In the genomic region with DNA sequence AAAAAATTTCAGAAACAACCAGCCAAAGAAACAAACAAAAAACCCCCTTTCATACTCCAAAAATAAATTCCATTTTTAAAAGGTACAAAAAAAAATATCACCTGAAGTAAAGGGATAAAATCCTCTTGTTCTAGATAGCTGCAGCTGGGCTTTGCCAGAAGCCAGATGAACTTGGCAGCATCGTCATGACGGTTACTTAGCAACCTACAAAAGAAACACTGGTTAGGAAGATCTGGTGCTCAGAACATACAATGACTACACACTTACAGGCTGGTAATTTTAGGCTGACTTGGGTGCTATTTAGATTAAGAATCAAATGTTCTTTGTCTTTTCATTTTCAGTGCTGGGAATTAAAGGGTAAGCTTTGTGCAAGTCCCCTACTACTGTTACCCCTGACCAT, we compare ENCODE assay signal across 9 mouse cellular contexts.
A peak's percentile ranks its signal among the peaks of the same experiment; 100 is the strongest.
DNase-seq lines count a peak whose midpoint lies in the region; ATAC-seq and TF ChIP-seq lines count a peak whose summit lies in the region.
"Had no signal": no experiment of that assay in that cellular context is flagged by ENCODE, and none has a peak within 500 bp of the region (broad histone marks: within the 10 kb centered on the region; RNA-seq: fewer than 3 reads in every experiment).

No protein-coding gene starts in this region.

- DNase-seq in forebrain, embryonic 10.5 days (ENCODE audit: extremely low spot score, low spot score): no peak
- peak; percentile 38 for DNase-seq in lung, embryonic 14.5 days
- no peak for DNase-seq in lung, postnatal 14 days
- peak; percentile 28 to 36 for DNase-seq in heart, postnatal 14 days
- DNase-seq in right cerebral cortex, postnatal 25 days: peak; percentile 31
- no peak for DNase-seq in cerebellum, adult 2 months
- no peak for DNase-seq in testis, postnatal 14 days (ENCODE audit: low spot score)

- peaks cover 23% of the 10 kb centered on the region for H3K36me3 ChIP-seq in forebrain, embryonic 13.5 days (ENCODE audit: poor library complexity, severe bottlenecking)
- H3K36me3 ChIP-seq in forebrain, embryonic 10.5 days (replicated peaks): peaks cover 16% of the 10 kb centered on the region
- H3K36me3 ChIP-seq in lung, embryonic 14.5 days (ENCODE audit: insufficient read depth): peaks cover 27% of the 10 kb centered on the region; the same call in 1 of the 2 replicates

- no peak for TF ChIP-seq CTCF in lung, embryonic 14.5 days (IDR thresholded peaks at IDR 0.05; ENCODE audit: low read depth)
- no peak for TF ChIP-seq CTCF in cerebellum, adult 2 months (IDR thresholded peaks at IDR 0.05; ENCODE audit: borderline replicate concordance, insufficient read depth, low read depth, low read length)

- WGBS in forebrain, embryonic 13.5 days: 44% methylated on average over 2 of the region's 2 CpGs
- WGBS in forebrain, embryonic 10.5 days: 82% methylated on average over 2 of the region's 2 CpGs
- WGBS in lung, embryonic 14.5 days: 73% methylated on average over 2 of the region's 2 CpGs
- WGBS in cerebellum, adult 2 months: 44% methylated on average over 2 of the region's 2 CpGs

- H3K4me1 ChIP-seq in forebrain, embryonic 13.5 days: peaks cover 8% of the 10 kb centered on the region
- 0 out of 2 replicates have a peak, but pooled peaks cover 3% of the 10 kb centered on the region for H3K4me1 ChIP-seq in forebrain, embryonic 10.5 days
- no peaks in the 10 kb centered on the region for H3K4me1 ChIP-seq in lung, embryonic 14.5 days (ENCODE audit: insufficient read depth)
- peaks cover 3% of the 10 kb centered on the region; the same call in 1 of the 2 replicates for H3K4me1 ChIP-seq in cerebellum, adult 2 months (ENCODE audit: control insufficient read depth, insufficient read depth, low read length)

- no peak overlapping the region for H3K4me2 ChIP-seq in forebrain, embryonic 13.5 days
- no peak overlapping the region for H3K4me2 ChIP-seq in lung, embryonic 14.5 days
- H3K4me2 ChIP-seq: hindbrain, embryonic 15.5 days had no signal

- H3K4me3 ChIP-seq in forebrain, embryonic 13.5 days: no peak overlapping the region
- H3K4me3 ChIP-seq in forebrain, embryonic 10.5 days: no peak overlapping the region
- H3K4me3 ChIP-seq in lung, embryonic 14.5 days (ENCODE audit: low read depth, low read length): no peak overlapping the region
- H3K4me3 ChIP-seq in cerebellum, adult 2 months (replicated peaks; ENCODE audit: insufficient read depth, low read depth, low read length): no peak overlapping the region
- H3K4me3 ChIP-seq: hindbrain, embryonic 15.5 days had no signal

- H3K27me3 ChIP-seq in forebrain, embryonic 13.5 days: no peaks in the 10 kb centered on the region
- no peaks in the 10 kb centered on the region for H3K27me3 ChIP-seq in forebrain, embryonic 10.5 days (ENCODE audit: poor library complexity, severe bottlenecking)
- H3K27me3 ChIP-seq in lung, embryonic 14.5 days (ENCODE audit: insufficient read depth, low read length): no peaks in the 10 kb centered on the region
- H3K27me3 ChIP-seq in cerebellum, adult 2 months (ENCODE audit: control insufficient read depth, insufficient read depth, low read length): no peaks in the 10 kb centered on the region
- H3K27me3 ChIP-seq: hindbrain, embryonic 15.5 days had no signal

- no peak for TF ChIP-seq POLR2A in cerebellum, adult 2 months (IDR thresholded peaks at IDR 0.05; ENCODE audit: borderline replicate concordance, insufficient read depth, low read length)

- H3K9ac ChIP-seq in forebrain, embryonic 13.5 days: no peak overlapping the region
- H3K9ac ChIP-seq in lung, embryonic 14.5 days: no peak overlapping the region
- H3K9ac ChIP-seq: hindbrain, embryonic 15.5 days had no signal

- H3K9me3 ChIP-seq in forebrain, embryonic 13.5 days (replicated peaks): no peaks in the 10 kb centered on the region
- H3K9me3 ChIP-seq in forebrain, embryonic 10.5 days: no peaks in the 10 kb centered on the region
- no peaks in the 10 kb centered on the region for H3K9me3 ChIP-seq in lung, embryonic 14.5 days (ENCODE audit: low read depth, low read length)
- H3K9me3 ChIP-seq: hindbrain, embryonic 15.5 days had no signal

- H3K27ac ChIP-seq in forebrain, embryonic 13.5 days: peak overlapping the region; percentile 40; the same call in 1 of the 2 replicates
- H3K27ac ChIP-seq in forebrain, embryonic 10.5 days: no peak overlapping the region
- H3K27ac ChIP-seq in lung, embryonic 14.5 days (ENCODE audit: low read depth): no peak overlapping the region
- no peak overlapping the region for H3K27ac ChIP-seq in cerebellum, adult 2 months (ENCODE audit: insufficient read depth, low read length)
- H3K27ac ChIP-seq: hindbrain, embryonic 15.5 days had no signal

- ATAC-seq in forebrain, embryonic 13.5 days: peak; percentile 67; the same call in 1 of the 2 replicates
- no peak for ATAC-seq in lung, embryonic 14.5 days (ENCODE audit: insufficient read depth)

- intact Hi-C loops in heart, postnatal 14 days (cut with DNase I): loop anchor here (5.0 to 10.0 kb wide), 3 partner anchors 72 to 1175 kb away; a partner anchor contains a TSS

Comparison
In these comparisons a context has a peak if more than half of its experiments do, and no peak if none do; other contexts are left out.
1. DNase-seq: peak in lung, embryonic 14.5 days (single experiment), heart, postnatal 14 days (2 of 2) and right cerebral cortex, postnatal 25 days (single experiment); none in forebrain, embryonic 10.5 days (single experiment), lung, postnatal 14 days (single experiment), cerebellum, adult 2 months (0 of 2) and testis, postnatal 14 days (single experiment).